Mouse (Mus musculus) adrenal gland, adult 8-10 months (tissue): Measurements from ENCODE around the gene Ccnd3. TPM values are rescaled to one million over a fixed set of nuclear protein-coding genes. Genes with fewer than 3 reads are reported as not detected.

Experiments
- DNase-seq: peaks from one replicate; pipeline ENCODE4 v3.0.0; 2022
- total RNA-seq, 4 experiments: library from RNA; stranded (reverse); gene quantifications; 2 replicates each; pipeline ENCODE4 v1.2.4; 2022

The Ccnd3 gene
- total RNA-seq, result 100 to 1,000 TPM; 350 to 623 (median 446) TPM

GRCm38 (mm10) chr17:47504941-47505346 lies at the start of gene Ccnd3:
Gene Ccnd3 (plus strand): TSS chr17:47505051.
- DNase-seq, result peak; percentile 71

GRCm38 (mm10) chr17:47458310-47458709 lies 46.5 kb upstream of the Ccnd3 start:
- no peak for DNase-seq

GRCm38 (mm10) chr17:47458936-47459335 lies 45.9 kb upstream of the Ccnd3 start:
- no peak for DNase-seq

- no peak for DNase-seq
Measured at GRCm38 (mm10) chr17:47459341-47459919, 45.4 kb upstream of the Ccnd3 start.

- DNase-seq, result no peak
Measured at GRCm38 (mm10) chr17:47461688-47462087, 43.2 kb upstream of the Ccnd3 start.

GRCm38 (mm10) chr17:47462209-47462608 lies 42.6 kb upstream of the Ccnd3 start:
- no peak for DNase-seq

GRCm38 (mm10) chr17:47462728-47463388 lies 42.0 kb upstream of the Ccnd3 start:
- DNase-seq, result no peak

- DNase-seq, result no peak
Measured at GRCm38 (mm10) chr17:47464248-47464965, 40.4 kb upstream of the Ccnd3 start.

GRCm38 (mm10) chr17:47465016-47465415 lies 39.8 kb upstream of the Ccnd3 start:
- no peak for DNase-seq

GRCm38 (mm10) chr17:47466284-47466683 lies 38.6 kb upstream of the Ccnd3 start:
- no peak for DNase-seq

- no peak for DNase-seq
Measured at GRCm38 (mm10) chr17:47467659-47468058, 37.2 kb upstream of the Ccnd3 start.

GRCm38 (mm10) chr17:47468063-47468462 lies 36.8 kb upstream of the Ccnd3 start:
- no peak for DNase-seq

GRCm38 (mm10) chr17:47468466-47468865 lies 36.4 kb upstream of the Ccnd3 start:
- no peak for DNase-seq

- no peak for DNase-seq
Measured at GRCm38 (mm10) chr17:47469642-47470041, 35.2 kb upstream of the Ccnd3 start.

- DNase-seq, result no peak
Measured at GRCm38 (mm10) chr17:47470121-47470520, 34.7 kb upstream of the Ccnd3 start.

GRCm38 (mm10) chr17:47470686-47471085 lies 34.2 kb upstream of the Ccnd3 start:
- DNase-seq, result no peak

- DNase-seq, result no peak
Measured at GRCm38 (mm10) chr17:47472435-47473350, 32.2 kb upstream of the Ccnd3 start.

GRCm38 (mm10) chr17:47473434-47473974 lies 31.3 kb upstream of the Ccnd3 start:
- no peak for DNase-seq

- DNase-seq, result no peak
Measured at GRCm38 (mm10) chr17:47474250-47474649, 30.6 kb upstream of the Ccnd3 start.

GRCm38 (mm10) chr17:47475181-47475580 lies 29.7 kb upstream of the Ccnd3 start:
- DNase-seq, result no peak

- DNase-seq, result no peak
Measured at GRCm38 (mm10) chr17:47475714-47476113, 29.1 kb upstream of the Ccnd3 start.

- DNase-seq, result no peak
Measured at GRCm38 (mm10) chr17:47479887-47480286, 25.0 kb upstream of the Ccnd3 start.
